Mouse (Mus musculus) midbrain, embryonic 12.5 days (tissue): ENCODE measurements around the gene Pla1a. TPM values are rescaled to one million over a fixed set of nuclear protein-coding genes. Genes with fewer than 3 reads are reported as not detected.

Source experiments
- ATAC-seq: fragments of 200-750 bp; cut with Nextera tagmentation; 2 replicates; pipeline ENCODE4 v1.8.0; 2017; ENCODE audit warnings: low read depth, moderate TSS enrichment, moderate library complexity; ENCODE audit not compliant: low FRiP score
- H3K27ac ChIP-seq: fragments of 300-500 bp; sonication (generic); replicated peaks from 2 replicates; pipeline ENCODE4 v1.5.1; 2016; ENCODE audit warnings: mild to moderate bottlenecking
- H3K27me3 ChIP-seq: fragments of 300-500 bp; sonication (generic); 2 replicates; pipeline ENCODE4 v1.6.1; 2016; ENCODE audit warnings: mild to moderate bottlenecking
- H3K36me3 ChIP-seq: fragments of 300-500 bp; sonication (generic); 2 replicates; pipeline ENCODE4 v1.6.1; 2016
- H3K4me1 ChIP-seq: fragments of 300-500 bp; sonication (generic); 2 replicates; pipeline ENCODE4 v1.6.1; 2016
- H3K4me2 ChIP-seq: fragments of 300-500 bp; sonication (generic); replicated peaks from 2 replicates; pipeline ENCODE4 v1.6.1; 2016; ENCODE audit warnings: mild to moderate bottlenecking, moderate library complexity
- H3K4me3 ChIP-seq: fragments of 300-500 bp; sonication (generic); 2 replicates; pipeline ENCODE4 v1.5.1; 2016; ENCODE audit warnings: mild to moderate bottlenecking
- H3K9ac ChIP-seq: fragments of 300-500 bp; sonication (generic); replicated peaks from 2 replicates; pipeline ENCODE4 v1.6.1; 2016; ENCODE audit warnings: mild to moderate bottlenecking, moderate library complexity
- H3K9me3 ChIP-seq: fragments of 300-500 bp; sonication (generic); 2 replicates; pipeline ENCODE4 v1.6.1; 2016; ENCODE audit warnings: mild to moderate bottlenecking
- WGBS: fragments of 180-500 bp; shearing (Covaris S2); methylation state at CpG from one replicate; pipeline ENCODE4 v1.1.7; 2016; 5-methylcytosine and 5-hydroxymethylcytosine counted together
- polyA plus RNA-seq: library from polyadenylated mRNA; unstranded; fragments of >200 nt; fragmentation: Nextera tagmentation; extraction: Ambion mirVana; gene quantifications from 2 replicates; pipeline ENCODE4 v1.2.1, GENCODE M21; 2016

The Pla1a gene
- polyA plus RNA-seq, 1 experiment from 2014 or later: 0.18 TPM

GRCm38 (mm10) chr16:38443721-38444464 is 10.9 kb upstream of the Pla1a start:
- WGBS: 97% methylated on average over 7 of the region's 7 CpGs
- H3K9me3 ChIP-seq: no peaks in the 10 kb centered on the region
- H3K27me3 ChIP-seq: no peaks in the 10 kb centered on the region
- no peak overlapping the region for H3K4me3 ChIP-seq
- H3K4me1 ChIP-seq: no peaks in the 10 kb centered on the region
- peaks cover 67% of the 10 kb centered on the region for H3K36me3 ChIP-seq
- no peak overlapping the region for H3K9ac ChIP-seq
- no peak overlapping the region for H3K4me2 ChIP-seq
- H3K27ac ChIP-seq: no peak overlapping the region
- no peak for ATAC-seq

- H3K4me2 ChIP-seq: no peak overlapping the region
- no peak overlapping the region for H3K27ac ChIP-seq
- H3K9ac ChIP-seq: no peak overlapping the region
- 87% methylated on average over 8 of the region's 8 CpGs for WGBS
- peaks cover 50% of the 10 kb centered on the region for H3K36me3 ChIP-seq
- no peak for ATAC-seq
- no peak overlapping the region for H3K4me3 ChIP-seq
- no peaks in the 10 kb centered on the region for H3K9me3 ChIP-seq
- no peaks in the 10 kb centered on the region for H3K27me3 ChIP-seq
- no peaks in the 10 kb centered on the region for H3K4me1 ChIP-seq
Measured at GRCm38 (mm10) chr16:38442216-38442615, 9.3 kb upstream of the Pla1a start.

GRCm38 (mm10) chr16:38441611-38442010 is 8.7 kb upstream of the Pla1a start:
- H3K36me3 ChIP-seq: peaks cover 44% of the 10 kb centered on the region
- H3K9ac ChIP-seq: no peak overlapping the region
- no peaks in the 10 kb centered on the region for H3K4me1 ChIP-seq
- ATAC-seq: no peak
- no peak overlapping the region for H3K27ac ChIP-seq
- WGBS: 88% methylated on average over 5 of the region's 5 CpGs
- no peaks in the 10 kb centered on the region for H3K27me3 ChIP-seq
- H3K4me3 ChIP-seq: no peak overlapping the region
- no peaks in the 10 kb centered on the region for H3K9me3 ChIP-seq
- H3K4me2 ChIP-seq: no peak overlapping the region

GRCm38 (mm10) chr16:38440403-38440802 is 7.5 kb upstream of the Pla1a start:
- Histone ChIP-seq H3K4me1 (no peaks in the 10 kb centered on the region), H3K4me3 (no peak overlapping the region), H3K9me3 (no peaks in the 10 kb centered on the region), H3K27me3 (no peaks in the 10 kb centered on the region), H3K9ac (no peak overlapping the region), H3K27ac (no peak overlapping the region), H3K36me3 (peaks cover 32% of the 10 kb centered on the region), H3K4me2 (no peak overlapping the region)
- ATAC-seq: no peak
- WGBS: 88% methylated on average over 6 of the region's 6 CpGs

- Histone ChIP-seq H3K4me1 (no peaks in the 10 kb centered on the region), H3K36me3 (peaks cover 20% of the 10 kb centered on the region), H3K27me3 (no peaks in the 10 kb centered on the region), H3K4me2 (no peak overlapping the region), H3K9ac (no peak overlapping the region), H3K4me3 (no peak overlapping the region), H3K27ac (no peak overlapping the region), H3K9me3 (no peaks in the 10 kb centered on the region)
- WGBS: 85% methylated on average over 1 of the region's 1 CpGs
- ATAC-seq: no peak
Measured at GRCm38 (mm10) chr16:38439190-38439589, 6.2 kb upstream of the Pla1a start.

- H3K27ac ChIP-seq: no peak overlapping the region
- ATAC-seq: no peak
- H3K4me1 ChIP-seq: no peaks in the 10 kb centered on the region
- WGBS: 87% methylated on average over 4 of the region's 4 CpGs
- no peak overlapping the region for H3K4me3 ChIP-seq
- H3K9ac ChIP-seq: no peak overlapping the region
- no peaks in the 10 kb centered on the region for H3K27me3 ChIP-seq
- H3K4me2 ChIP-seq: no peak overlapping the region
- no peaks in the 10 kb centered on the region for H3K9me3 ChIP-seq
- no peaks in the 10 kb centered on the region for H3K36me3 ChIP-seq
Measured at GRCm38 (mm10) chr16:38434295-38434795, 1.4 kb upstream of the Pla1a start.

GRCm38 (mm10) chr16:38433514-38433913 is 569 bp upstream of the Pla1a start:
- no peak overlapping the region for H3K4me3 ChIP-seq
- no peaks in the 10 kb centered on the region for H3K36me3 ChIP-seq
- H3K27me3 ChIP-seq: no peaks in the 10 kb centered on the region
- WGBS: 89% methylated on average over 8 of the region's 8 CpGs
- no peak overlapping the region for H3K4me2 ChIP-seq
- no peaks in the 10 kb centered on the region for H3K9me3 ChIP-seq
- H3K9ac ChIP-seq: no peak overlapping the region
- ATAC-seq: no peak
- no peaks in the 10 kb centered on the region for H3K4me1 ChIP-seq
- no peak overlapping the region for H3K27ac ChIP-seq

- ATAC-seq: no peak
- H3K4me2 ChIP-seq: no peak overlapping the region
- H3K4me3 ChIP-seq: no peak overlapping the region
- no peaks in the 10 kb centered on the region for H3K4me1 ChIP-seq
- H3K27ac ChIP-seq: no peak overlapping the region
- WGBS: 41% methylated on average over 13 of the region's 13 CpGs
- no peaks in the 10 kb centered on the region for H3K27me3 ChIP-seq
- H3K36me3 ChIP-seq: no peaks in the 10 kb centered on the region
- no peaks in the 10 kb centered on the region for H3K9me3 ChIP-seq
- no peak overlapping the region for H3K9ac ChIP-seq
Measured at GRCm38 (mm10) chr16:38431446-38432185, 1.3 kb downstream of the Pla1a start.

GRCm38 (mm10) chr16:38425799-38426198 is 7.1 kb downstream of the Pla1a start:
- no peak overlapping the region for H3K27ac ChIP-seq
- H3K27me3 ChIP-seq: no peaks in the 10 kb centered on the region
- H3K9me3 ChIP-seq: no peaks in the 10 kb centered on the region
- no peak overlapping the region for H3K9ac ChIP-seq
- H3K4me3 ChIP-seq: no peak overlapping the region
- no peak overlapping the region for H3K4me2 ChIP-seq
- no peak for ATAC-seq
- no peaks in the 10 kb centered on the region for H3K36me3 ChIP-seq
- no peaks in the 10 kb centered on the region for H3K4me1 ChIP-seq
- 92% methylated on average over 1 of the region's 1 CpGs for WGBS

- Histone ChIP-seq H3K9me3 (no peaks in the 10 kb centered on the region), H3K4me3 (no peak overlapping the region), H3K4me1 (no peaks in the 10 kb centered on the region), H3K27me3 (no peaks in the 10 kb centered on the region), H3K36me3 (no peaks in the 10 kb centered on the region), H3K4me2 (no peak overlapping the region), H3K27ac (no peak overlapping the region), H3K9ac (no peak overlapping the region)
- WGBS: 85% methylated on average over 2 of the region's 2 CpGs
- ATAC-seq: no peak
Measured at GRCm38 (mm10) chr16:38425374-38425773, 7.6 kb downstream of the Pla1a start.

GRCm38 (mm10) chr16:38414953-38415352 is 18.0 kb downstream of the Pla1a start:
- H3K9me3 ChIP-seq: no peaks in the 10 kb centered on the region
- no peak overlapping the region for H3K4me3 ChIP-seq
- WGBS: 87% methylated on average over 7 of the region's 7 CpGs
- peaks cover 3% of the 10 kb centered on the region; the same call in 1 of the 2 replicates for H3K27me3 ChIP-seq
- H3K4me1 ChIP-seq: no peaks in the 10 kb centered on the region
- no peak overlapping the region for H3K9ac ChIP-seq
- H3K36me3 ChIP-seq: no peaks in the 10 kb centered on the region
- ATAC-seq: no peak
- no peak overlapping the region for H3K4me2 ChIP-seq
- no peak overlapping the region for H3K27ac ChIP-seq

- no peak for ATAC-seq
- no peak overlapping the region for H3K4me2 ChIP-seq
- no peak overlapping the region for H3K27ac ChIP-seq
Measured at GRCm38 (mm10) chr16:38408416-38408815, 24.5 kb downstream of the Pla1a start.

More at GRCm38 (mm10) chr16:38408416-38408815, 24.5 kb downstream of the Pla1a start:
- Histone ChIP-seq H3K9me3 (no peaks in the 10 kb centered on the region), H3K27me3 (peaks cover 3% of the 10 kb centered on the region; the same call in 1 of the 2 replicates), H3K36me3 (no peaks in the 10 kb centered on the region), H3K9ac (no peak overlapping the region), H3K4me3 (no peak overlapping the region), H3K4me1 (no peaks in the 10 kb centered on the region)
- WGBS: 98% methylated on average over 8 of the region's 8 CpGs
